Mouse (Mus musculus): ENCODE measurements around the gene Med15. TPM values are rescaled to one million over a fixed set of nuclear protein-coding genes. Genes with fewer than 3 reads are reported as not detected.
"Not testable (repeated sequence)": the region's sequence is repeated elsewhere in the genome, so short reads cannot be mapped to it uniquely, and the experiment has no call there.

The Med15 gene
- total RNA-seq (2021) = 10 to 100 TPM; 40.4 to 44.4 TPM

DNA sequence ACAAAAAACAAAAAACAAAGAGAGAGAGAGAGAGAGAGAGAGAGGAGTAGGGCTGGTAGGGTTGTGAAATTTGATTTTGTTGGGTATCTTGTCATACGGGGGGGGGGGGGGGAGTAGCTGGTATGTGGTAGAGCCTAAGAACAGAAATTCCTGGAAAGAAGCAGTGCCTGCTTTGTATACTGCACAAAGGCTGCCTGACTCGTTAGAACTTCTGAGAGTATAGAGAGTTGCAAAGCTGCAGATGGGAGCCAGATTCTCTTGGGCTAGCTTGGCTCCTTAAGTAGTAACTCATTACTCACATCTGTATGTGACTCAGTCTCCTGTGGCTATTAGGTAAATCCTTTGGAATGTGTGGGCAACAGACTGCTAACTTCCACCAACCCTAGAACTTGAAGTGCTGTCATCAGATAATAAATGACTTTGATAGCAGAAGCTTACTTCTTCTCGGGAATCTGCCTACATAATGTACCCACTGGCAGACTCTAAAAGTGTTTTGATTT lies at the start of gene Med15:
TSS of gene Med15 (minus strand) at position 51 of the 500 bp plus-strand sequence.
- DNase-seq = no peak

DNA sequence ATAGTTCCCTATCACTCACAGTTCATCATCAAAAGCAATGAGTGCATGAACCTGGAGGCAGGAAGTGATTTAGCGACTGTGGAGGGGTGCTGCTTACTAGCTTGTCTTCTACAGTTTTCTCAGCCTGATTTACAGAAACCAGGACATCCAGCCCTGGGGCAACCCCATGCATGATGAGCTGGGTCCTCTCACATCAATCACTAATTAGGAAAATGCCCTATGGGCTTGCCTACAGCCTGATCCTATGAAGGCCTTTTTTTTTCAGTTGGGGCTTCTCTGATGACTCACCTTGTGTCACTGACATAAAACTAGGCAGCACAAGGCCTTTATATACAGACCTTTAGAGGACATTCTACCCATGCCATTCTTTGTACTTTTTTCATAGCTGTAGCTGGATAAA lies 47.0 kb upstream of the Med15 start:
- no peak for DNase-seq

DNA sequence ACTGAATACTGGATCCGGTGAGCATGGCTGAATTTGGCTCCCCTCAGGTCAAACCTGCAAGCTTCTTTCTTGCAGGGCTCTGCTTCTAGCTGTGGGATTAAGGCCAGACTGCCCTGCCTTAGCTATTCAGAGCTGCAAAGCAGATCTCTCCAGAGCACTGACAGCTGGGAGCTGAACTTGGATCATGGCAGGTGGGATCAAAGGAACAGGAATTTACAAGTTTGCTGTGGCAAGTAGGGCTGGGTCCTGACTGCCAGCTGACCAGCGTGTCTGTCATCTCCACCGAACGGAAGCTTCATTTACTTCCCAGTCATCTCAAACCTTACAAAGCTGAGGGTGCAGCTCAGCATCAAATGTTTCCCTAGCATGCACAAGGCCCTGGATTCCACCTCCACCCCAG lies 45.5 kb upstream of the Med15 start:
- DNase-seq = no peak

DNA sequence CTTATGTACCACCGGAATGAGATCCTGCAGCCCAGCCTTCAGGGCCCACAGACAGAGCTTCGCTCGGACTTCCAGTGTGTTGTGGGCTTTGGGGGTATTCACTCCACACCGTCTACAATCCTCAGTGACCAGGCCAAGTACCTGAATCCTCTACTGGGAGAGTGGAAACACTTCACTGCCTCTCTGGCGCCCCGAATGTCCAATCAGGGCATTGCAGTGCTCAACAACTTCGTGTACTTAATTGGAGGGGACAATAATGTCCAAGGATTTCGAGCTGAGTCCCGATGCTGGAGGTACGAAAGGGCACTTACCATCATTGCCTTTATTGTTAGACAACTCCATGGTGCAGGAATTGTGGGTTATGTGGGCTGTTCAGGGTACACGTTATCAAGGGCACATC lies 44.1 kb upstream of the Med15 start:
- peak; percentile 60 for DNase-seq

DNA sequence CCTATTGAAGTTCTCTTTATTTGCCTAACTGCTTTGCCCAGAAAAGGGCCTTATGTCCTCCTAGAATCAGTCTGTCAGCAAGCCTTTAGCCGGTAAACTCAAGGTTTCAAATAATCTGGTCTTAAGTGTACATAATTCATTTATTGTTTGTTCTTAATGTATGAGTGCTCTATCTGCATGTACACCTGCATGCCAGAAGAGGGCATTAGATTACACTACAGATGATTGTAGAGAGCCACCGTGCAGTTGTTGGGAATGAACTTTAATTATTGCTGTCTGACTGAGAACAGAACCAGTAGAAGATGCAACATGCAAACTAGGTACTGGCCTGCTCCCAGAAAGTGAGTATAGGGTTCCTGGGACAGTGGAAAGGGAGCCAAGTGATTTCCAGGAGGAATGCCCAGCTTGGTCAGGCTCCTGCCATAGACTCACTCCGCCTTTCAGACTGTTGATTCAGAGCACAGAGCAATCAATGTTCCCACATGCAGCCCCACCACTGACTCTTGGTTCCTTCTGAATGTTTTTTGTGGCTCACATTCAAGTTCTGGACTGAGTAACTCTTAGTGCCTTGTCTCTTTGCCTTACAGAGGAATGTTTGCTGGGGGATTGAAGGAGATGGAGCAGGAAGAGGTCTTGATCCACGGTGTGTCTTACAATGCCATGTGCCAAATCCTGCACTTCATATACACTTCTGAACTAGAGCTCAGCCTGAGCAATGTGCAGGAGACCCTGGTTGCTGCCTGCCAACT lies 38.6 kb upstream of the Med15 start:
- DNase-seq = no peak

DNA sequence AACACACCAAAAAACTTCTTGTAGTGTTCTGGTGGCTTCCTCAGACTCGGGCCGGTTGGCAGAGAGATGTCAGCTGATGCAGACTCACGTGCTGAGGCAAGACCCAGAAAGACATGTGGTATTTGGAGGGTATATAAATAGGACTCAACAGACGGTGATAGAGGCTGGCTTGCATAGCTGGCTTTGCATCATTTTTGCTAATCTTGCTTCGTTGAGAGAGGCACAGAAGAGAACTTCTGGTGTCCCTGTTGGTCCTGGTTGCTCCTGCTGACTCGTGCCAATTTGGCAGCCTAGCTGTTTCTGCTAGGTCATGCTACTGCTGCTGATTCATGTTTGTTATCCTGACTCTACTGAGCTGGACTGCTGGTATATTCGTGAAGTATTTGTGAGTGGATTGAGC lies 36.1 kb upstream of the Med15 start:
- peak; percentile 56 for DNase-seq

DNA sequence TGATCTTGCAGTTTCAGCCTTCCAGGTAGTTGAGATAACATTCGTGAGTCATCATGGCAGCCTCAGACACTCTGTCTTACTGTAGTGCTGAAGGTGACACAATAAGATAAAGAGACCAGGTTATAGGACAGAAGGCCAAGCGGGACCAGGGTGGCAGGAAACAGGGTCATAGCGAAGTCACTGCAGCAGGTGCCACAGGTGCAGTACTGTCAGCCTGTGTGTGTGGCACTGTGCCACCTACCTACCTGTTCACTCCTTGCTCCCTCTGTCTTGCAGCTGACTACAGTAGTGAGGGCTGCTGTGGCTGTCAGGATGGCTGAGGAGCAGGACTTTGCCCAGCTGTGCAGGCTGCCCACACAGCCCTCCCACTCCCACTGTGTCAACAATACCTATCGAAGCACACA lies 31.4 kb upstream of the Med15 start:
- DNase-seq = no peak

DNA sequence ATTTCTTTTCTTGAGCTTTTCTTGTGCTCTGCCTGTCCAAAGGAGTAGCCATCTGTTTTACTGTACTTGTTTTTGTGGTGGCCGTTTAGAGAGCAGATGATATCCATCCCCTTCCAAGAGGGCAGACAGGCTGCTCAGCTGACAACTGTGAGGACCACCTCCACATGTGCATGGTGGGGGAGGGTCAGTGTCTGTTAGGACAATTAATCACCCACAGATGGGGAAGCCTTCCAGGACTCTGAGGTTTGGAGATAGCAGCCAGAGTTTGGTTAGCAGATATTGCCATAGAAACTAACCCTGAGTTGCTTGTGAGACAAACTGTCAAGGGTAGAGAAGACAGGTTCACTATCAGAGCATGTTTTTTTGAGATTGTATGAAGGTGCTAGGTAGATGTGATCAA lies 28.4 kb upstream of the Med15 start:
- no peak for DNase-seq

DNA sequence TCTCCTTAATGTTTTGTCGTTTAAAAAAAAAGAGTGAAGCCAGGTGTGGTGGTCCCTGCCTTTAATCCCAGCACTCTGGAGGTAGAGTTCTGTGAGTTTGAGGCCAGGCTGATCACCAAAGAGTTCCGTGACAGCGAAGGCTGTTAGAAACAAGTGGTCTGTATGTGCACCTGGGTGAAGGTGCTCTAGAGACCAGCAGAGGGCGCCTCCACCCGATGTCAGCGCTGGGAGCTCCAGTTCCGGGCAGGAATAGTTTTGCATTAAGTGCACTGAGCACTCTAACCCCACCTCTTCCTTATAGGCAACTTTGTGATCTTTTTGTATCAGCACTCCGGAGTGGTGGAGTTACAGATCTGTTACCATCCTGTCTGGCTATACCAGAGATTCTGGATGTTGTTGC lies 28.0 kb upstream of the Med15 start:
- DNase-seq = peak; percentile 58

DNA sequence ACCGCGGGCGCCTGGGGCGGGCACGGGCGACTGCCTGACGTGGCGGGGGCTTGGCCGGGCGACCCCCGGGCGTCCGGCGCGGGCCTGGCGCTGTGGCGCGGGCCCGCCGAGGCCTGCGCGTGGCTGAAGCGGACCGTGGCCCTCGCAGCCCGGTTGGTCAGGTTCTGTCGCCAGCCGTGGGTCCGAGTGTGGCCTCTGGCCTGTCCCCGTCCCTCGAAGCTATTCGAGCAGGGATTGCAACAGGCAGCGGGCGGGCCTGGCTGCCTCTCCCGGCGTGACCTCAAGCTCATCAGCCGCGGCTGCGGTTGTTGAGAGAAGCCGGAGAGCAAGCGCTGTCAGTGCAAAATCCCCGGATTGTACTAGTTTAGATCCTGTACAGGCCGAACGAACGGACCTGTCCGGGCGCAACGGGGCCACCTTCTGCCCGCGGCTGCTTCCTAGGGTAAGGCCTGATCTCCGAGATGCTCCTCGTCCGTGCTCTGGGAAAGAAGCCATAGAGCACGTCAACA lies 27.2 kb upstream of the Med15 start:
- DNase-seq = peak; percentile 64

DNA sequence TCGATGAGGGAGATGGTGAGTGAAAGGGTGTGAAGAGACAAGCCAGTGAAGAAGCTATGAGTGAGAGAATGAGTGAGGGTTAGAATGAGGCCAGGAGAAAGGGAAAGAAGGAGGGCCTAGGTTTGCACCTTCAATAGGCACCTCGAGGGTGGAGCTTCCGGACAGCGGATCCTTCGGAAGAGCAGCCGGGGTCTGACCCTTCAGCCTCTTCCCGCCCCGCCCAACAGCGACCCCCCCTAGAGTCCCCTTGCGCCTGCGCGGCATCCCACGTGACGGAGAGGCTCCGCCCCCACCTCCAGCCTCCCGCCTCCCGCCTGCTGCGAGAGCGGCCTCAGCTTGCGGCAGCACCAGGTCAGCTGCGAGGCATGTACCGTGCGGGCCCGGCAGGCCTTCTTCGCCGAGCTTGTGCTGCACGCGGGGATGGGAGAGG lies 26.7 kb upstream of the Med15 start, which contains the start of gene Klhl22:
TSS of gene Klhl22 (plus strand) at position 275 of the 430 bp plus-strand sequence.
- DNase-seq = peak; percentile 96

DNA sequence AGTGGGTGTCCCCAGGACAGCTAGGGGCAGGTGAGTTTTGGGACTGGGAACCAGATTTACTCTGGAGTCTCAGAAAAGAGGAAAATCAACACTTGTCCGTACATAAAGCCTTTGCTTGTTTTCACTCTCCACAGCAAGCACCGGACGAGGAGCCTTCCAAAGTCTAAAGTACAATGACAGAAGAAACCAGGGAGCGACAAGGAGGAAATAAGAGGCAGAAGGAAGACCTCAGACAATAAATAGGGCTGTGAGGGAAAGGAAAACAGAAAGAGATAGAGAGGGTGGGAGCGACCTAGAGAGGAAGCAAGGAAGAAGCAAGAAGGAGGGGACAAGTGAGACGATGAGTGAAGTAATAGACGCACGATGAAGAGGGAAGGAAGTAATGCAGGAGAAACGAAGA lies 26.2 kb upstream of the Med15 start:
- no peak for DNase-seq

DNA sequence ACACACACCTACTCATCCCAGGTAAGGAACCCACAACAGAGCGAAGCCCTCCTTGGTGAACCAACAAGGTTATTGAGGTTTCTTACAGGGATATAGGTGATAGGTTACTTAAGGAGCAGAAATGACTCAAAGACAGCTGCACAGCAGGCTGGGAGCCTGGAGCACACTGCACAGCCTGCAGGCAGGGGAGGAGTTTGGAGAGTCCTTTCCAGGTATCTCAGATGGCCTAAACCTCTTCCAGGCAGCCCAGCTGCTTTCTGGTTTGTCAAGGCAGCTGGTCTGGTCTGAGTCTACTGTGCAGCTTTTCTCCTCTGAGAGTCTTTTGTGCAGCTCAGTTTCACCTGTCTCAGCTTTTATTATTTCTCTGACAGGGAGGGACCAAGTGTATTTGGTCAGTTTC lies 25.1 kb upstream of the Med15 start:
- DNase-seq = no peak

DNA sequence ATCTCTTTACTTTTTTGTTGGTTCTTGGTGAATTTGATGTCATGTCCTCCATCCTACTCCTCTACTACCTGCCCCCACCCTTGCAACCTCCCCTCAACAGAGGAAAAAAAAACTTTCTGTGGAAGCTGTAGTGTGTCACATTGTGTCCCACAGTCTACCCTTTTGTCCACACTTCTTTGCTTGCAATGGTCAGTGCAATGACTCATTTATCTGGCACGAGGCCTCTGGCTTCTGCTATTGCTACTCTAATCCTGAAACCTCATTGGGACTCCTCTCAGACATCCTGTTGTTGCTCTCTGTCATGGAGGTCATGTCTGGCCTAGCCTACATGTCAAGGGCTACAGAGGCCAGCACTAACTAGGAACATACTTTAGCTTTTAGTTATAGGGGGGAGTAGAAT lies 21.0 kb upstream of the Med15 start:
- DNase-seq = peak; percentile 17

DNA sequence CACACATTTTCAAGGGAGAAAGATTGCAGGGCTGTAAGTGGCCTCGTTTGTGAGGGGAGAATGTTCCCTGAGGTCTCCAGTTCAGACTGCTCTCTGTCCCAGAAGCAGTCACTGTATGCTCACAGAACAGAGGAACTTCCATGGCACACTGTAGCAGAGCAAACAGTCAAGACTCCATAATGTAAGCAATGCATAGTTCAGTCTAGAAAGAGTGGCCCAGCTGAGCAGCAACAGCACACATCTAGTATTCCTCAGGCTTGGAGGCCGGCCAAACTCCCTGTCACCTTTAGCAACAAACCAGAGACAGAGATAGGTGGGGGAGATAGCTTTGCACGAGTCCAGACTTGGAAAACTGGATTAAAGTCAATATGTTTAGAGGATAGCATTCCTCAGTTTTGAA lies 20.3 kb upstream of the Med15 start:
- DNase-seq = peak; percentile 39

DNA sequence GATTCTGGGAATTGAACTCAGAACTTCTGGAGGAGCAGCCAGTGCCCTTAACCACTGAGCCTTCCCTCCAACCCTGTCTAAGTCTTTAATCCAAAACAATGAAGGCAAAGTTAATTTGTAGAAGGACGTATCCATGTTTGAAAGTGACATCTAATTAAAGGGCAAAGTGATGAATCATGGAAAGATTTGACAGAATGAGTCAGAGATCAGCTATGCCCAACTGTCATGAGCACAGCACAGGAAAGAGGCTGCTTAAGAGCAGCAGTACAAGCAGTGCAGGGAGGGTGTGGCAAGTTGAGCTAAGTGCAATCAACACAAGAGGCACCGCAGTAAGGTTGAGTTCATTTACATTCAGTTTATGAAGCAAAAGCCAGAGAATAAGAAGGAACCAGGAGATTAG lies 12.4 kb upstream of the Med15 start:
- DNase-seq = no peak

DNA sequence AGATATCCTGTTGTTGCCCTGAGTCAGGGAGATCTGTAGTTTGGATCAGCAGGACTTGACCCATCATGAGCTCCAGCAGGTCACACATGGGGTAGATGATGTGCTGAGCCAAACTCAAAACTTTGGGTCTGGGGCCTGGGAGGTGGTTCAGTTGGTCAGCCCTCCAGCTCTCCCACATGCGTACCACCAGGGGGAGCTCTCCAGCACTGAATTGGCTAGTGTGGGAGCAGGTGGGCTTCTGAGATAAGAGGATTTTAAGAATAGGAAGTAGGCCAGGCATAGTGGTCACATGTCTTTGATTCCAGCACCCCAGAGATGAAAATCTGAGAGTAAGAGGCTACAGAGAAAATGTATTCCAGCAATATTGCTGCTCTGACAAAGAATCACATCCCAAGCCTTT lies 11.8 kb upstream of the Med15 start:
- peak; percentile 38 for DNase-seq

DNA sequence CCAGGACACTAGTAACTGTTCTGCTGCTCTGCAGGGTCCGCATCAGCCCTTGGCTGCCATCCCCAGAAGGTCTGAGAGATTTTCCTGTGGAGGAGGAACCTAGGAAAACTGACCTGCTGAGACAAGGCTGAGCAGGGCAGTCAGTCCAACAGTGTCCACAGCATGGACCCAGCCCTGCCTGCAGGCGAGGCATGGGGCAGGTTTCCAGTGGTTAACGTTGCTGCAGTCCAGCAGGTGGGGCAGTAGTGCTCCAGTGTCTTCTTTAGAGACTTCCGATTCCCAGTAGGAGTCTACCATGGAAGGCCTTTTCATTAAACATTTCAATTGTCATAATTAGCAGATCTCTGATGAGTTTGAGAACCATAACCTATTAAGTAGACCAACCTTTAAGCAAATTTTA lies 10.6 kb upstream of the Med15 start:
- DNase-seq = peak; percentile 38

DNA sequence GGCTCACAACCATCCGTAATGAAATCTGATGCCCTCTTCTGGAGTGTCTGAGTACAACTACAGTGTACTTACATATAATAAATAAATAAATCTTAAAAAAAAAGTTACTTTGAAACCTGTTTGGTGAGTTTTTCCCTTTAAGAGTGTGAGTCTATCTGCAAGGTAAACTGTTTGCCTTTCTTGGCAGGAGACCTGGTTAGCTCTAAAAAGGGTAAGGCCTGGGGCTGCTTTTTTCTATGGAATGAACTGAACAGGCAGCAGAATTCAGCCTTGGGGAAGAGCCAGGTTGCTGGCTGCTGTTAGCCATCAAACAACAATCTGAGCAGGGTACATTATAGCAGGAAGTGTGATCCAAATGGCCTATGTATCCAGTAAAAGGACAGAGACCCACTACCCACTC lies 10.1 kb upstream of the Med15 start:
- no peak for DNase-seq

DNA sequence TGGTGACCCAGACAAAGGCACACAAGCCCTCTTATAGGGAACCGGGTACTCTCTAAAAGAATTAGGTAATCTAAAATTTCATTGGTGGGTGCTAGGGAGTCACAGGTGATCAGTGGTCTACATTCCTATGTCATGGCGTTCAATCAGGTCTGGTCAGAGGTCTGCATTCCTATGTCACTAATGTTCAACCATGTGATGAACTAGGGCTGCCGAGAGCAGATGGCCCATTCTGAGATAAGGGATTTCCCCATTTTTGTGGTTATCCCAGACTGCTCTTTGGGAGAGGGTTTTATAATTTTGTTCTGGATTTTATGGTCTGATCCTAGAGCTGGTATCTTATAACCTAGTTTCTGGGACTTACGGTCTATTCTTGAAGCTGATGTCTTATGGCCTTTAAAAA lies 7.4 kb upstream of the Med15 start:
- no peak for DNase-seq

DNA sequence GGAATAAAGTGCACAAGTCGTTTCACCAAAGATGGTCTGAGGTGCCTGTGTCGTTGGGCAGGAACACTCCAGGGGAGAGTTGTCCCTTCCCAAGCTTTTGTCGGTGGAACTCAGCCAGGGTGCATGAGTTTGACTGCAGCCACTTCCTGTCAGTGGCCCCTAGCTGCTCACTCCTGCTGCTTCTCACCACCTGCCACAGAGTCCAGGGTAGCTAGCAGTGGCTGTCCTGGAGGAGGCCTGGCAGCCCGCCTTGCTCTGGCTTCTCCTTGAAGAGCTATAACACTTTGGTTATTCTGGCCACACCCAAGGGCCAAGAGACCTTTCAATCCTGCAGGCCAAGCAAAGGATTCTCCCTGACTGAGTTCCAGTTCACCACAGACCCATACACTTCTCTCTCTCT lies 3.5 kb upstream of the Med15 start:
- no peak for DNase-seq

DNA sequence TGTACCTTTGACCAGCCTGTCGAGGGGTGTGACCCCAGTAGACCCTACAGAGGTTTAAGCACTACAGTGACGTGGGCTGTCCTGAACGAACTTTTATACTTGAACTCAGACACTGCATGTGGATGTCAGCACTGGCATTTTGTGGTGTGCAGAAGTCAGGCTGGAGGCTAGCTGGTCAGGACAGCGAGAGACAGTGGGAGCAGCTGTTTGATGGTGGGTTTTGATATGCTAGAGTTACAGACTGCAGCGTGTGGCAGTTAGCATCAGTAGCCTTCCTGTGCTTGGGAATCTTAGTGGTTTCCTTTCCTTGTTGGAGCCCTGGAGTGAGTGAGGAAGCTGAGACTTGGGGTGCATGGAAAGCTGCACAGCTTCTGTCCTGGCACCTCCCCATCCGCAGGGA lies 2.2 kb upstream of the Med15 start:
- not testable (repeated sequence) for DNase-seq

DNA sequence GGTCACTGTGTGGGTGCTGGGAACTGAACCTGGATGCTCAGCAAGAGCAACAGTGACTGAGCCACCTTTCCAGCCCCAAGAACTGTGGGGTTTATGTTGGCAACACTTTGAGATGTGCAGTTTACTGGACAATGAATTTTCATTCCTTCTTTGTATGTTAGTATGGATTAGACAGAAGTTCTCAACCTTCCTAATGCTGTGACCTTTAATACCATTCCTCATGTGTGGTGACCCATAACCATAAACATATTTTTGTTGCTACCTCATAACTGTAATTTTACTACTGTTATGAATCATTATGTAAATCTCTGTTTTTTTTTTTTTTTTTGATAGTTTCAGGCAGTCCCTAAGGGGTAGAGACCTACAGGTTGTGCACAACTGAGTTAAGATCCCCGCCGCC lies 955 bp upstream of the Med15 start:
- DNase-seq = no peak

DNA sequence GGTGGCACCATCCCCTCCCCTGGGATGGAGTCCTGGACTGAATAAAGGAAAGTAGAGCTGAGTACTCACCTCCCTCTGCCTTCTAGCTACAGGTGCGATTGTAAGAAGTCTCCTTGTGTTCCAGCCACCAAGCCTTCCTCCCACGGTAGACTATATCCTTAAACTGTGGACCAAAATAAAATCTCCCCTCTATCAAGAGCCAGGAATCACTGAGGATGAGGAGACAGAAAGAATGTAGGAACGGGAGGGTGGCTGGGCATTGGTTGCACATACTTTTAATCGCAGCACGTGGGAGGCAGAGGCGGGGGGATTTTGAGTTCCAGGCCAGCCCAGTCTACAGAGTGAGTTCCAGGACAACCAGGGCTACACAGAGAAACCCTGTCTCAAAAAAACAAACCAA lies 260 bp downstream of the Med15 start:
- DNase-seq = no peak

DNA sequence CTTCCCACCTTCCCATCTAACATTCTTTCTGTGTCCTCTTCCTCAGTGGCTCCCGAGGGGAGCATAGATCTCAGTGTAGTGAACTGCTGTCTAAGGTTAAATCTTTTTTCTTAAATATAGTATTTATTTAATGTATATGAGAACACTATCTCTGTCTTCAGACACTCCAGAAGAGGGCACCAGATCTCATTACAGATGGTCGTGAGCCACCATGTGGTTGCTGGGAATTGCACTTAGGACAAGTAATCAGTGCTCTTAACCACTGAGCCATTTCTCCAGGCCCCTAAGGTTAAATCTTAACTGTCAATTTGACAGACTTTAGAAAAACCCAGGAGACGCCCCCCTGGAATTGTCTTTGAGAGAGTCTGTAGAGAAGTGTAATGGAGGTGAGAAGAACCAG lies 670 bp downstream of the Med15 start:
- DNase-seq = no peak

Measured in heart, postnatal 4 days (tissue).